Mouse (Mus musculus) adrenal gland, adult (tissue): Measurements from ENCODE around the gene Satb1.

Experiments
- DNase-seq, 2 experiments: peaks; one replicate each; pipeline ENCODE4 v3.0.0; 2022 to 2023; ENCODE audit warnings: low spot score in 1 of 2; ENCODE audit not compliant: inconsistent age in 2 of 2

The Satb1 gene

DNA sequence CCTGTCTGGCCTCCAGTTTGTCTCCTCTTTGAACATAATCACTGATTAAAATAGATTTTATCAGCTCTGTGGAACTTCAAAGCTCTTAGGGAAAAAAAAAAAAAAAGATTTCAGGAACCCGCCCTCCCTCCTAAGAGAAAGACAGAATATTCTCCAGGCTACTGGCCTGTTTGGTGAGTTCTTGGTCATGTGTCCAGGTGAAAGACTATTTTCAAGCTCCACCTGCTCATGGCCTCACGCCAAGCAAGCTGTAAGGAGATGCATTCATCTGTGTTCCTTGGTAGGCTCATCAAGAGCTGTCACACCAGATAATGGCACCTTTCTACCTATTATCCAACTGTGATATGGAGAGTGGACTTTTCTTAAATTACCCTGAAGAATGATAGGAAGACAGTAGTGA lies 54.1 kb downstream of the Satb1 start:
- no peak for DNase-seq

- peak in 1 of 2 experiments; percentile 71 for DNase-seq
Observed at GRCm38 (mm10) chr17:51777813-51778212, 55.3 kb downstream of the Satb1 start.

DNA sequence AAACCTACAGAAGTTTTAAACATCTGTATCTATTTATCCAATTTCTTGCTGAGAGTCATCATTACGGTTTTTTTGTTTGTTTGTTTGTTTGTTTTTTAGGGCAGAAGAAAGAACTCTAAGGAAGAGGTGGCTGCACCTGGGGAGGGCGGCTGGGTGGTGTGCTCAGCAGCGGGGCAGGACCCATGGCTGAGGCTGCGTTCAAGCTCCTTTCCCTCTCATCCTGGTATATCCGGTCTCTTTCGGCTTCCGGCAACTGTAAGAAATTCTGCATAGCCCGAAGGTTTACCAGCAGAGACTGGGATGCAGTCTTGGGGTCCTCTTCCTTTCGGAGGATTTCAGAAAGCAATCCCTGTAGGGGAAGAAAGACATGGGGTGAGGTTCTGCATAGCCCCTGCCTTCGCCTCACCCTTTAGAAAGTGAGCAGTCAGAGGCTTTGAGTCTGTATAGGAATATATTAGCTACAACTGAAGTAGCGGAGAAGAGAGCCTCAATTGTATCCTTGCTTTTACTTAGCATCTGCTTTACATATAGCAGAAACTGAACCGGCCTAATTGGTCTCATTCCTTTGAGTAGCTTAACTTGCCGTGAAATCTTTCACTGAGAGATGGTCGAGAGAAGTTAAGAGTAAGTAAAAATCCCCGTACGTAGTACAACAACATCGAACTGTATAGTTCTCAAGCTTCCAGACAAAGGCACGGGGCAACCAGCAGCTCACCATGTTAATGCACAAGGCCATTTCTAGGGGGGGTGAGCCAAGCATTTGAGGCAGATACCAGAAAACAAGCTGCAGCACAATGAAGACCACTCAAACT lies 57.8 kb downstream of the Satb1 start:
- no peak for DNase-seq

- no peak for DNase-seq
Observed at GRCm38 (mm10) chr17:51763600-51763999, 69.5 kb downstream of the Satb1 start.

DNA sequence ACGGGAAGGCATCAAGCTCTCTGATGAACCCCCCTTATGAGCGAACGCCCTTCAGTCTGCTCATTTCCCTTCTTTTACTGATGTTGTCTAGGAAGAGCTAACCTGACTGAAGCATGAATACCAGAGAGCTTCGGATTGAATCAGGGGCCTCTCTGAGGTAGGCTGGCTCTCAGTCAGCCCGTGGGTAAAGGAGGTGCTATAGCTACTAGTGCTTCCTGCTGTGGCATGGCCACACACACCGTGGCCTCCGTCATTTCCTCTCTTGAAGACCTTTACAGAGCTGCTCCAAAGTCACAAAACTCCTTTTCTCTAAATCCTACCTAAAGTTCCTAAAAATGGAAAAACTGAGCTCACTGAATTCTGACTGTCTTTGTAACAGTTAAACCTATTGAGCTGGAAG lies 70.6 kb downstream of the Satb1 start:
- no peak for DNase-seq

DNA sequence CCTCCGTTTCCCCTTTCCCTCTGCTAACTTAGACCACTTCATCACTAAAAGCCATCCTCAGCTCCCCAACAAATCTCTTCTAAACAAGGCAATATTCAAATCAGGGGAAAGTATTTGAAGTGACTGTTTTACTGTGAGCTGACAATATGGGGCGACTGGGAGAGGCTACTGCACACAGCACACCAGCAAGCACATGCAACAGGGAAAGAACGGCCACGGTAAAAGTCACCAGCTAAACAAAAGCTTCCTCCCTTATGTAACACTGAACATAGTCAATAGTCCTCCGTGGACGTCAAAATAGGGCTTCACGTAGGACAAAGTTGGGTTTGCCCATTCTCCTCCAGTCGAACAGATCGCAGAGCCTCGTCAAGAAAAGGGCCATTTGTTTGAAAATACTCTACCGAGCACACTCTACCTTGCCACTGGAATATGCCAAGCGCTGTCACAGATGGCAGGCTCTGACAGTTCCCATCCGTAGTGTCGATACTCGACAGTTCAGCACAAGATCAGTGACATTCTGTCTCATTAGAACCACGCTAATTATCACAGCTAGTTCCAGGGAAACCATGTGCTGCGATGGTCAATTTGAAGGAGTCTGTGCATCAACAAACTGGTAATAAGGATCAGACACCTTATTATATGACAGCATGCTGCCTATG lies 72.0 kb downstream of the Satb1 start:
- peak in 1 of 2 experiments; percentile 22 for DNase-seq

DNA sequence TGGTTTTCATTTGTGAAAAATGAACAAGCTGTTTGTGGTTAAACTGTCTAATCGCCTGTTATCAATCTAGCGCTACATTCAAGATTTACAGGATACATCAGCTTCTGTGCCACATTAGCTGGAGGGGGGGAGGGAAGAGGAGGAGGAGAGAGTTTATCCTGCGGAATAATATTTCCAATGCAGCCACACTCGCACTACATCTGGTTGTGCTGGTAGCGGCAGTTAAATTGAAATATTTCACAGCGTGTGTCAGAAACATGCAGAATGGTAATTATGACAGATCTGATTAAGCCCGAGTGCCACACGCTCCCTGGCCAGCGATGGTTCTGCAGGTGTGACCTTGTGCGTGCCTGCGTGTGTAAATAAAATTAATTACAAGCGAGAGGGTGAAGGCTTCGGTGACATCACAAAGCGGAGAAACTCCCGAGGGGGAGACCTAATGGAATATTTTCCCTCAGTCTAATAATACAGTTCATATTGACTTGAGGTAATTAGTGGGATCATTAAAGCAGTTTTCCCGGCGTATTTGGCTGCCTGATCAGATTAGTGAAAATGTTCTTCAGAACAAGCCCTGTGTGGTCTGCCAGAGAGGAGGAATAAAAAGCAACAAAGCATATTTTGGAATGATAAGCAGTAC lies 72.7 kb downstream of the Satb1 start:
- peak in 1 of 2 experiments; percentile 30 for DNase-seq

DNA sequence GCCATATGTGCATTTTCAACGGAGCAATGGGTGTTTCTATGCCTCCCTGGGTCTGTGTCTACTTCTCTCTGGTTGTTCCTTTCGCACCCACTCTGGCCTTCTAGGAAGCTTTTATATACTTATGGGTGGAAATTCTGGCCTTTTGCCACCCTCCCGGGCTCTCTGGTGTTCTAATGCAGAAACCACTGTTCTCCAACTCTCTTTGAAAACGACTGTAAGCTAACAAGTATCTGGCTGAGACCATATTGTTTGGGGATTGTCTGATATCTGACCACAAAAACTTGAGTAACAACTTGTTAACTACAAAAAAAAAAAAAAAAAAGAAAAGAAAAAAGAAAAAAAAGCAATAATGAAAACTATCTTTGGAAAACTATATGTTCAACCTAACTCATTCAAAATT lies 73.6 kb downstream of the Satb1 start:
- no peak for DNase-seq

GRCm38 (mm10) chr17:51752142-51752541 lies 80.9 kb downstream of the Satb1 start:
- no peak for DNase-seq

DNA sequence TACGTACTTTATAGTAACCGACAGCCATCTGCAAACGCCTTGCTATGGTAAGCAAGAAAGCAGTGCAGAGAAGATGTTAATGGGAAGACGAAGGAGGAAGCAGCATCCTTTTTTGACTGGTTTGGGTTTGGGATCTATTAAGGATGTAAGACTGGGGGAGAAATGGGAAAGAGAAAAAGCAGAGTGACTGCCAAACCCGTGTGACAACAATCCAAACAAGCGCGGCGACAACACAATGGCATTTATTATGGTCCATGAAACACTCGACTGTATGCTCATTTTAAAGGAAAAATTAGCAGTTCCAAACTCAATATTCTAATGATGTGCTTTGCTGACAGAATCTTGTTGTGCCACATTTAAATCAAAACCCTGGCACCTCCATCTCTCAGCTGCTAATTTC lies 85.9 kb downstream of the Satb1 start:
- no peak for DNase-seq

DNA sequence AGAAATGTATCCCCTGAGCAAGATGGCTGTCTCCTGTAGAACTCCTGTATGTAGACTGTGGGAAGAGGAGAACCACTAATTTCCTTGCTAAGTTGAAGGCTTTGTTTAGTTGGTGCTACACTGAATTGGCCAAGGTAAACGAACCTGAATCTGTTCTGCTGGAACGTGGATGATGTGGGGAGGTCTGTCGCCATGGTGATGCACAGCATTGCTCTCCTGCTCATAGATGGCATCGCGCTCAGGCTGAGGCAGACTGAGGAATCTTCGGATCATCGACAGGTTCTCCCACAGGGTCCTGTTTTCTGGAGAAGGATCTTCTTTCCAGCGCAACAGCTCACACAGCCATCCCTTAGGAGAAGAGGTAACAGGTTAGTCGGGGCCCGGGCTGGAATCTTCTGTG lies 90.6 kb downstream of the Satb1 start:
- no peak for DNase-seq

- no peak for DNase-seq
Observed at GRCm38 (mm10) chr17:51741126-51741525, 92.0 kb downstream of the Satb1 start.

DNA sequence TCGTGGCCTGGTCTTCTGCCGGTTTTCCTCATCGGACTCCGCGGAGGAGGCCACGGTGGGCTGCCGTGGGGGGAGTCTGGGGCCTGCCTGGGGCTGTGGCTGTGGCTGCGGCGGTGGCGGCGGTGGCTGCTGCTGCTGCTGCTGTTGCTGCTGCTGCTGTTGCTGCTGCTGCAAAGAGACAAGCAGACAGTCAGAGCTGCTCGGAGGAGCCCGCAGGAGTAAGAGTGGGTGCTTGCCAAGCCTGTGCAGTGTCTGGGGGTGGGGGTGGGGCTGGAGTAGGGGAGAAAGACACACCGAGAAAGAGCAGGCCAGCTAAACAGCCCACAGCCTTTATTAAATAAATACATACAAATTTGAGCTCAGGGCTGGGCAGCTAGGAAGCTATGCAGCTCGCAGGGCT lies 92.8 kb downstream of the Satb1 start:
- DNase-seq, result no peak

DNA sequence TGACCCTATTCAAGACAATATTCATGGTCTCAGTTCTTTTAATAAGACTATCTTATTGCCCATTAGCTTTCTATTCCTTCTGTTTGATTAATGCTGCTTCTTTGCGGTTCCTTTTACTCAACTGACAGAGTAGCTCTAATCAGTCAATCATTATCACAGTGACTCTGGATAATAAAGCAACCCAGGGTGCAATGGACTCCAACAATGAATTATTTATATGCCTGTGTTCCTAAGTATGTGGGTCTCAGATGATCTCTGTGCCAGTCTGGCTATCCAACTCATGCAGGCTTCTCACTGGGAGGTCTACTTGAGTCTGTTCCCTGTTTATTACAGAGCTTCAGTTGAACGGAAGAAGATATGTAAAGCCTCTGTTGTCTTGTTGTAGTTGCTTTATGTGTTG lies 108.6 kb downstream of the Satb1 start:
- no peak for DNase-seq

GRCm38 (mm10) chr17:51695711-51696110 lies 137.4 kb downstream of the Satb1 start:
- DNase-seq, result no peak

DNA sequence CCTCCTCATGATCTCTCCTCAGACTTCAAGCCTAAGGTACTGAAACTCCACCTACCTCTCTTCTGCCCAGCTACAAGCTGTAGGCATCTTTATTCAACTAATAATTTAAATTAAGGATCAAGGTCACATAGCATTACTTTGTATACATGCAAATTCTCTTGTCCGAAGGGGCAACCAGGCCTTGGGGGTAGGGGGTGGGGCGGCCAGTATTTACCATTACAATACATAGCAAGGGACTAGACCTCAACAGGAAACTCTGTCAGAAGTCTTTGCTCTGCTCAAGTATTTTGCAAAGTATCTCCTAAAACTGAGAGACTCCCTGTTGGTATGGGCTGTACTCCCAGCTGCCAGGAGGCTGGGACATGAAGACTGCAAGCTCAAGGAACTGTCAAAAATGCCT lies 137.8 kb downstream of the Satb1 start:
- DNase-seq, result no peak

GRCm38 (mm10) chr17:51690526-51690925 lies 142.6 kb downstream of the Satb1 start:
- no peak for DNase-seq

DNA sequence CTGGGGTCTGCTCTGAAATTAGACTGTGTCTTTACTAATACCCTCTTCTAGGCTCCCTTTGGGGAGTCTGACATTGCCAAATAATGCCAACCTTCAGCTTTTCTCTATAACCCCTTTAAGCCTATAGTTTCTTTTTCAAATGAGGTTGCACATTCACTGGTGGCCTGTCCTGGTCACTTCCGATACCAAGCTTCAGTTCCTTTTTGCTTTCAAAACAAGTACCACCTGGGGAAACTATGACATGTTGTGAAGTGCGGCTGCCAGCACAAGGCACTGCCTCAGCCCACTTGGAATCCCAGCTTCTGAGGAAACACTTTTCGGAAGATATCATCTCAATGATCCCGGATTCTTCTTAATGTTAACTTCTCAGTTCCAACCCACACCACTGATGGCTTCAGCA lies 145.9 kb downstream of the Satb1 start:
- no peak for DNase-seq
